Mouse (Mus musculus) cerebral cortex, adult 2 months (tissue): ENCODE data around the gene Nt5c1a.

Experiments used
- WGBS: fragments of 180-500 bp; shearing (Covaris S2); methylation state at CpG from one replicate; pipeline ENCODE4 v1.1.7; 2018; 5-methylcytosine and 5-hydroxymethylcytosine counted together

Gene Nt5c1a

GRCm38 (mm10) chr4:123213975-123214374 is 12.7 kb downstream of the Nt5c1a start:
- 93% methylated on average over 9 of the region's 9 CpGs for WGBS

GRCm38 (mm10) chr4:123215367-123215766 is 14.1 kb downstream of the Nt5c1a start:
- WGBS, result 74% methylated on average over 1 of the region's 1 CpGs

- WGBS, result 57% methylated on average over 1 of the region's 1 CpGs
Observed at GRCm38 (mm10) chr4:123216782-123217181, 15.5 kb downstream of the Nt5c1a start.

DNA sequence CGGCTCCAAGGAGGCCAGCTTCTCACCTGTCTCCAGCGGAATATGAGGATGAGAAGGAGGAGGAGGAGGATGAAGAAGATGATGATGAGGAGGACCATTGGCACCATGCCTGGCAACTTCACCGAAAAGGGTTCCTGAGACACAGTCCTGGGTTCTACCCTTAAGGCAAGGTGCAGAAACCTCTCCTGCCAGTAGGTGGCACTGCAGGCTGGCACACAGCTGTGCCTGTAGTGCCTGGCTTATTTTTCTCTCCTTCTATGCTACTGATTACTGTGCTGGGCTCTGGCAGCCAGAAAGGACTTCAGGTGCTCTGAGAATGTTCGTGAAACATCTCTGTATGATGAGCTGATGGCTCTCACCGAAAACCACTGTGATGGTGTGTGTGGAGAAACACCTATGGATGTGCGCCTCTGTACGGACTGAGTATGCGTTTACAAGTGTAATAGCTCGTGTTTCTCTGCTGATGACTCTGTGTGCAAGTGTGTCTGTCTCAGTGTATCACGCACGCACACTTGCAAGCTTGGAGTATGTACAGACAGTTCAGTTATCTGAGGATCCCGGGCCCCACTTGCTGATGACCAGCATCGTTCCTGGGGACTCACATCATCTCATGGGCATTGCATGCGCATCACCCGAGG is 18.5 kb downstream of the Nt5c1a start:
- 70% methylated on average over 15 of the region's 15 CpGs for WGBS

- WGBS, result 94% methylated on average over 4 of the region's 4 CpGs
Observed at GRCm38 (mm10) chr4:123220637-123221036, 19.3 kb downstream of the Nt5c1a start.

GRCm38 (mm10) chr4:123223309-123223708 is 22.0 kb downstream of the Nt5c1a start:
- 74% methylated on average over 3 of the region's 3 CpGs for WGBS

DNA sequence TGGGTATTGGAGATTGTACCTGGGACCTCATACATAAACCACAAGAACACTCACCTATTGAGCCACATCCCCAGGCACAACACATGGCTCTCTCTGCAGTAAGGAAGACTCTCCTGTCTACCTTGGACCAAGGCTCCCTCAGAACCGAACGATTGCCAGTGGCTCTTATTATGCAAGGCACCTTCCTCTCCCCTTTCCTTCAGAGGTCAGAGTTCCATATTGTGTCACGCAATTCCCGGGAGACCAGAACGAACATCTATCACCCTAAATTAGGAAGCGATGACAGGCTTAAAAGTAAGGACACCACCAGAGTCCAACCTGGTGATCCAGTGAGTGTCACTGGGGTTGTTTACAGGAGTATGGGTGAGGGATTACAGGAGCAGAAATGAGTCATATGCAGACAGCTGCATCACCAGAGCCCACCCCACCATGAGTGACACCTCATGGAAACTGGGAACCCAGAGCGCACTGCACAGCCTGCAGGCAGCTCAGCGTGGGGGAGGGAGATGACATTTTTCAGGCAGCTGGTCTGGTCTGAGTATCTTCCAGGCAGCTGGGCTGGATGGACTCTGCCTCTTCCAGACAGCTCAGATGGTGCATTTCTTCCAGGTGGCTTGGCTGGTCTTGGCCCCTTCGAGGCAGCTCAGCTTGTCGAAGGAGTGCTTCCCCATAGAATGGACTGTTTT is 24.6 kb downstream of the Nt5c1a start:
- 72% methylated on average over 10 of the region's 10 CpGs for WGBS

DNA sequence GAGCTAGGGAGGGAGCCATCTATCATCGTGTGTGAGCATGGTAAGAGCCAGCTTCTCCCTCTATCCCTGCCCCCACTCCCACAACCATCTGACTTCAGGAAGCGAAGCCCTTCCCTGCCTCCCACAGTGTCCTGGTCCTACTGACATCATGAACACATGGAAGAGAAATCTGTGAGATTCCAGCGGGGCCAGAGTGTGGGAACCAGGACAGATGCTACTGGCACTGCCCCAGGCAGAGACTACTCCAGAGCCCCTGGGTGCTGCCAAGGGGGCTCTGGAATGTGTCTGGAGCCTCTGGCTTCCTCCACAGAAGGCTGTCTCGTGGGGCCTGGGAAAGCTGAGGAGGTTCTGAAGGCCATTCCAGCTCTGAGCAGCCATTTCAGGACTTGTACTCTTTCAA is 26.4 kb downstream of the Nt5c1a start:
- WGBS, result 37% methylated on average over 4 of the region's 4 CpGs

DNA sequence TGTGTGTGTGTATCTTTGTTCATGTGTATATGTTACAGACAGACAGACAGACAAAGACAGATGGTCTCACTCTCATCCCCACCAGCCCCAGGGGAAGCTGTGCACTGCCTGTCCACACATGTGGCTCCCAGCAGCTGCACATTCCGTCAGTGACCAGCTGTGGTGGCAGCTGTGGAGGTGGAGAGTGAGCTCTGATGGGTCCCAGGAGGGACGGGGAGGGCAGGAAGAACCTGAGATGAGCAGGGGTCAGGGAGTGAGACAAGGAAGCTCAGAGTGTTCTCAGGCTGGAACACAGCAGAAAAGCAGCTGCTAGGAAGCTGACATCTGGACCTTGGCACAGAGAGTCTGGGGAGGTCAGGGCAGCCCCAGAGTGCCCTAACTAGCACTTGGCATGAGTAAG is 27.0 kb downstream of the Nt5c1a start:
- WGBS, result 68% methylated on average over 2 of the region's 2 CpGs

DNA sequence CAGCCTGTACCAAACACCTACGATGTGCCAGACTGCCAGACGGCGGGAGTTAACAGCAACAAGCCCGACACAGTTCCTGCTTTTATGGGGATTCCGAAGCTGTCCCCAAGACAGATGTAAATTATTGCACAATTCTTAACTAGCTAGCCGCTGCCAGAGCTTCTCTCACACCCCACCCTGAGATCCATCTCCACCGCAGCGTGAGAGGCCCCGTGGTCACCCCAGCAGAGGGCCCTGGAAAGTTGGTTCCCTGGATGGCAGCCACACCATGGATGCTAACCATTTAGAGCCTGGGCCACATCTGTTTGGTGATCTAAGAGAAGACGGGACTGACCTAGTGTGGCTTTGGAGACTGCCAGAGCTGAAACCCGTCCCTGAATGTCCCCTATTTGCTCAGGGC is 27.9 kb downstream of the Nt5c1a start:
- 79% methylated on average over 11 of the region's 11 CpGs for WGBS

- WGBS, result 86% methylated on average over 3 of the region's 3 CpGs
Observed at GRCm38 (mm10) chr4:123232841-123233240, 31.5 kb downstream of the Nt5c1a start.

GRCm38 (mm10) chr4:123233492-123234084 is 32.3 kb downstream of the Nt5c1a start, which contains the start of gene Heyl:
Gene Heyl, plus strand, starts transcription at chr4:123233556.
- 10% methylated on average over 52 of the region's 52 CpGs for WGBS

DNA sequence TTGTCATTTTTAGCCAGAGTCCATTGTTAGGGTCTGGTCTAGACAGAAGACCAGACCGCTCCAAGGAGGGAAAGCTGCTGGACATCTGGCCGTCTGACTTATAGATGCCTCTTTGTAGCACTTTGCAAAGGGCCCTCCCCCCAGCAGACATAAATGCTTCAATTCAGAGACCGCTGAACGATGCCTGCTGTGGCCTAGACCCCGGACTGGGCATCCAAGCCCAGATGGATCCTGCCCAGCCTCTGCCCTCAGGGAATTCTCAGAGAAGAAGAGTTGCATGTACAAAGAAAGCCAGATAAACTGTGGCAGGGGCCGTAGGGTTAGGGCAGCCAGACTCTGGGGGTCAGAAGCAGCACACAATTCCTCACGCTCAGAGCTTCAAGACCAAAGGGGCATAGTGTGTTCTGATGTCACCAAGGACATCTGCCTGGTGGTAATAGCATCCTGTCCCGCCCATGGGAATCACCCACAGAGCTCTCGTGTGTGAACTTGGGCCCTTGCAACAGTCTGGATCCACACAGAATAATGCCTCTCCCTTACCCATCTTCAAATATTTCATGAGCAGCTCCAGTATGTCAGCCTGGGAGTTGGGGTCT is 34.6 kb downstream of the Nt5c1a start:
- 76% methylated on average over 9 of the region's 9 CpGs for WGBS

DNA sequence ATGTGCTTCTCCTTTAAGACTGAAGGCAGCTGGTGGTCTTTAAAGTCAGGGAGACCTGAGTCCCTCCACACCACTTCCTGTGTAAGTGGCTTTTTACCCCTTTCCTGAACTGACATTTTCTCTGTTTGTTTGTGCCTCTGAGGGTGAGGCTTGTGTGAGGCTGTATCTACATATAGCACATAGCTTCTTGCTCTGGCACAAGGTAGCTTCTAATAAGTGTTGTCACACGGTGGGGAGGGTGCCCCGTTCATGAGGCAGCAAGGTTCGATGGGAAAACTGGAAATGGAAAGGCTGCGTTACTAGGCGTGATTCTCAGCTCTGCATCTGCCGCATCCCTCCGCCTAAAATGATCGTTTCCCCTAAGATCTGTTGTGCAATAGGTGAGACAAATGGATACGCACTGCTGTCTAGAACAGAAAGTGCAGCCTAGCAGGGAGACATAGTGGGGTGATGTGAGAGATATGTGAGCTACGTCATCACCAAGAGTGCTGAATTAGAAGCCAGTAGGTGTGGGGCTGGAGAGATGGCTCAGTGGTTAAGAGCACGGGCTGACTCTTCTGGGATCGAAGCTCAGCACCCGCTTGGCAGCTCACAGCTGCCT is 35.2 kb downstream of the Nt5c1a start:
- WGBS, result 83% methylated on average over 13 of the region's 13 CpGs

GRCm38 (mm10) chr4:123237386-123238266 is 36.3 kb downstream of the Nt5c1a start:
- WGBS, result 81% methylated on average over 6 of the region's 6 CpGs

DNA sequence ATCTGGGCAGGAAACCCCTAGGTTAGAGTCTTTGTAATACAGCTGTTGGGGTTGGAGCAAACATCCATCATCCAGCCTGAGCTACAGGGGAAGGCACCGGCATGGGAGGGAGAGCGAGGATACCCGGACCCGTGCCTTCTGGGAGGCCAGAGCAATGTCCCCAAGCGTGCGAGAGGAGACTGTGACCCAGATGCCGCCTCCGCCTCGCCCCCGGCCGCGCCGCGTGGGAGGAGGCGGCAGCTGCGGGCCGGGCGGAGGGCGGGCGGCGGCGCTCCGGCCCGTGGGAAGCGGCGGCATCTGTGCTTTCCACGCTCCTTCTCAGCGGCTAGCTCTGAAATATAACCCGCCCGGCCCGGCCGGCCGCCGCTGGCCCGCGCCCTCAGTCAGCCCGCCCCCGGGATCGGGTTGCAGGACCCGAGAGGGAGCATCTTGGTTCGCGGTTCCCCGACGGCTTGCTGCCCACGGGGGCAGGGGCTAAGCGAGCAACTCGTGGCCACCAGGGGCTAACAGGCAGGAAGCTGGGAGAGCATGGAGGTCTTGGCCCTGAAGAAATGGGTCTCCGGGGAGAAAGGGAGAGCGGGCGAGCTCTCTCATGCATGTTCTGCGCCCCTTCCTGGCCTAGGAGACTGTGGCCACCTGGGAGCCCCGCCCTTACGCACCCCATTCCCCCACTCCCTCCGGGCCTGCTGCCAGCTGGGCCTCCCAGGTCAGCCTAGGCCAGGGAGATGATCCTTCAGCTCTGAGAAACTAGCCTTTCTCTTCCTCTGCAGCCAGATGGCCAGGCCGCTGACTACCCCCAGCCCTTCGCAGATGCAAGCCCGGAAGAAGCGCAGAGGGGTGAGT is 38.3 kb downstream of the Nt5c1a start:
- WGBS, result 14% methylated on average over 58 of the region's 58 CpGs

DNA sequence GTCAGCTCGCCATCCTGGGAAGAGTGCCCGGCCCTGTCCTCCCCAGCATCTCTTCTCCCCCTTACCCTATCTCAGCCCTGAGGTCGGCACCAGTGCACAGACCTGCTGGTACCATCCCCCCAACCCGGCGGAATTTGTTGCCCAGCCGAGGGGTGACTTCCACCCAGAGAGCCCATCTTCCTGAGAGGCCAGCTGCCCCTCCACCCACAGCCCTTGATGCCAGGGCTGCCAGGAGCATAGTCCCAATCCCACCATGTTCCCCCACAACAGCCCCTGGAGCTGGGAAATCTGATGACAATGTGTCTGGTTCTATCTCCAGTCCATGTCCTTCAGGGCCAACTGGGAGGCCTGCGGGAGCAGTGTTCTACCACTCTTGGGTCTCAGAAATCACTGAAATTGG is 44.9 kb downstream of the Nt5c1a start:
- whole genome bisulfite sequencing, result 90% methylated on average over 7 of the region's 7 CpGs

DNA sequence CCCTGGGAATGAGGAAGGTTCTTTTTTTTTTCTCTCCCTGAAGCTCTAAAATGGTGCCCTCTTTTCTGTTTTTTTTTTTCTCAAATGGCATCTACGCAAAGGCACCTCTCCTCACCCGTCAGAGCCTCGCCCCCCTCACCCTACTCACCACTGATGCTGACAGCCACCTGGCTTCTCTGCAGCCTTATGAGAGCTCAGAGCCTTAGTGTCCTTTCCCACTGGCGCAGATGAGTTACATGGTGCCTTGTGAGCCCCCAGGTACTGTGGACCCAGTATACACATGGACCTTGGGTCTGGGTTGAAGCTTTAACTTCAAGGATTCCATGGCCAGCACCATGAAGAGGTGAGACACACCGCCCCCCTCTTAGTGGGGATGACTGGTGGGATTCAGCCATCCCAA is 45.3 kb downstream of the Nt5c1a start:
- 90% methylated on average over 5 of the region's 5 CpGs for WGBS

- 73% methylated on average over 7 of the region's 7 CpGs for WGBS
Observed at GRCm38 (mm10) chr4:123247147-123247880, 46.0 kb downstream of the Nt5c1a start.
